Mouse (Mus musculus) lung, postnatal 0 days (tissue): ENCODE measurements around the gene Ercc2.

Experiments used
- CTCF ChIP-seq: IDR thresholded peaks from 2 replicates; pipeline ENCODE4 v1.5.1; 2016; ENCODE audit warnings: antibody characterized with exemption, mild to moderate bottlenecking
- EP300 ChIP-seq: IDR thresholded peaks from 2 replicates; pipeline ENCODE4 v1.6.1; 2016; ENCODE audit warnings: antibody characterized with exemption, mild to moderate bottlenecking, control low read depth

DNA sequence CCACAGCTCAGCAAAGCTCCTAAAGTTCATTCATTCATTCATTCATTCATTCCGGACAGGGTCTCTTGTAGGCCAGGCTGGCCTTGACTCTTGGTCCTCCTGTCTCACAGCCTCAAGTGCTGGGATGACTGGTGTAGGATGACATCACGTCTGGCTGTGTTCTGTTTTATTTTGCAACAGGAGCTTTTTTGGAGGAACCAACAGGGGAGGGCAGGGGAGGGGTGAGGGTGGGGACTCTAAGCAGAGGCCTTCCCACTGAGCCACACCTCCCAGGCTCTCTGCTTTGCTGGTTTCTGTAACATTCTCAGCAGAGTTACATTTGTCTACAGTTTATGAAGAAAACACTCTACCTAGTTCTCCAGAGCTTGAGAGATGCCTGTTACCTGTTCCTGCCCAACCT, 43.8 kb upstream of the Ercc2 start:
- TF ChIP-seq EP300: no peak
- TF ChIP-seq CTCF: no peak
